ENCODE assay signal across 18 mouse cellular contexts in genomic region chr19:6105586-6105985, GRCm38 (mm10). TPM values are rescaled to one million over a fixed set of nuclear protein-coding genes. Genes with fewer than 3 reads are reported as not detected.
A peak's percentile ranks its signal among the peaks of the same experiment; 100 is the strongest.
DNase-seq lines count a peak whose midpoint lies in the region; ATAC-seq lines count a peak whose summit lies in the region.
"Had no signal": no experiment of that assay in that cellular context is flagged by ENCODE, and none has a peak within 500 bp of the region (broad histone marks: within the 10 kb centered on the region; RNA-seq: fewer than 3 reads in every experiment).

Naaladl1 (plus strand) TSS chr19:6105782.

- H3K4me1 ChIP-seq in hindbrain, embryonic 13.5 days (replicated peaks) = no peaks in the 10 kb centered on the region
- no peaks in the 10 kb centered on the region for H3K4me1 ChIP-seq in hindbrain, embryonic 12.5 days
- no peaks in the 10 kb centered on the region for H3K4me1 ChIP-seq in midbrain, embryonic 14.5 days (ENCODE audit: control insufficient read depth, insufficient read depth, low read length)
- H3K4me1 ChIP-seq in midbrain, embryonic 16.5 days (ENCODE audit: control insufficient read depth, insufficient read depth, low read length) = no peaks in the 10 kb centered on the region
- peaks cover 14% of the 10 kb centered on the region for H3K4me1 ChIP-seq in intestine, embryonic 16.5 days (ENCODE audit: control insufficient read depth, insufficient read depth, low read length)
- H3K4me1 ChIP-seq: embryonic facial prominence, embryonic 15.5 days; lung, embryonic 15.5 days; midbrain, embryonic 15.5 days; neural tube, embryonic 12.5 days had no signal

- H3K4me3 ChIP-seq in hindbrain, embryonic 13.5 days = no peak within 1 kb of the TSS
- no peak within 1 kb of the TSS for H3K4me3 ChIP-seq in hindbrain, embryonic 12.5 days
- H3K4me3 ChIP-seq in midbrain, embryonic 14.5 days (replicated peaks; ENCODE audit: low read depth, low read length) = no peak within 1 kb of the TSS
- no peak within 1 kb of the TSS for H3K4me3 ChIP-seq in midbrain, embryonic 16.5 days (ENCODE audit: low read depth, low read length)
- peak within 1 kb of the TSS; percentile 44 for H3K4me3 ChIP-seq in intestine, embryonic 16.5 days (ENCODE audit: low read length)
- H3K4me3 ChIP-seq: embryonic facial prominence, embryonic 15.5 days; forebrain, embryonic 10.5 days; heart, embryonic 10.5 days; lung, embryonic 15.5 days; midbrain, embryonic 15.5 days; neural tube, embryonic 12.5 days had no signal

- 82% methylated on average over 7 of the region's 7 CpGs for WGBS in hindbrain, embryonic 13.5 days
- WGBS in hindbrain, embryonic 12.5 days = 86% methylated on average over 7 of the region's 7 CpGs
- WGBS in midbrain, embryonic 14.5 days = 86% methylated on average over 7 of the region's 7 CpGs
- WGBS in midbrain, embryonic 16.5 days = 88% methylated on average over 7 of the region's 7 CpGs
- 68% methylated on average over 7 of the region's 7 CpGs for whole genome bisulfite sequencing in intestine, embryonic 16.5 days

- no peaks in the 10 kb centered on the region for H3K27me3 ChIP-seq in hindbrain, embryonic 13.5 days
- no peaks in the 10 kb centered on the region for H3K27me3 ChIP-seq in hindbrain, embryonic 12.5 days
- no peaks in the 10 kb centered on the region for H3K27me3 ChIP-seq in midbrain, embryonic 14.5 days (ENCODE audit: control insufficient read depth, insufficient read depth, low read length)
- no peaks in the 10 kb centered on the region for H3K27me3 ChIP-seq in midbrain, embryonic 16.5 days (ENCODE audit: control insufficient read depth, insufficient read depth, low read depth, low read length)
- no peaks in the 10 kb centered on the region for H3K27me3 ChIP-seq in intestine, embryonic 16.5 days (replicated peaks; ENCODE audit: control insufficient read depth, insufficient read depth, low read length)
- H3K27me3 ChIP-seq: embryonic facial prominence, embryonic 15.5 days; lung, embryonic 15.5 days; midbrain, embryonic 15.5 days; neural tube, embryonic 12.5 days had no signal

- no peaks in the 10 kb centered on the region for H3K9me3 ChIP-seq in hindbrain, embryonic 13.5 days
- H3K9me3 ChIP-seq in hindbrain, embryonic 12.5 days (replicated peaks) = no peaks in the 10 kb centered on the region
- no peaks in the 10 kb centered on the region for H3K9me3 ChIP-seq in midbrain, embryonic 14.5 days (ENCODE audit: control insufficient read depth, low read length)
- no peaks in the 10 kb centered on the region for H3K9me3 ChIP-seq in midbrain, embryonic 16.5 days (replicated peaks; ENCODE audit: control insufficient read depth, low read length, poor library complexity, severe bottlenecking)
- no peaks in the 10 kb centered on the region for H3K9me3 ChIP-seq in intestine, embryonic 16.5 days (ENCODE audit: control insufficient read depth, low read length)
- H3K9me3 ChIP-seq: embryonic facial prominence, embryonic 15.5 days; forebrain, embryonic 10.5 days; heart, embryonic 10.5 days; lung, embryonic 15.5 days; midbrain, embryonic 15.5 days; neural tube, embryonic 12.5 days had no signal

- no peak within 1 kb of the TSS for H3K27ac ChIP-seq in hindbrain, embryonic 13.5 days
- no peak within 1 kb of the TSS for H3K27ac ChIP-seq in hindbrain, embryonic 12.5 days
- H3K27ac ChIP-seq in midbrain, embryonic 14.5 days (replicated peaks; ENCODE audit: low read depth, low read length) = no peak within 1 kb of the TSS
- no peak within 1 kb of the TSS for H3K27ac ChIP-seq in midbrain, embryonic 16.5 days (ENCODE audit: low read length)
- H3K27ac ChIP-seq in intestine, embryonic 16.5 days (ENCODE audit: low read length) = peak within 1 kb of the TSS; percentile 78
- H3K27ac ChIP-seq: embryonic facial prominence, embryonic 15.5 days; forebrain, embryonic 10.5 days; heart, embryonic 10.5 days; lung, embryonic 15.5 days; midbrain, embryonic 15.5 days; neural tube, embryonic 12.5 days had no signal

- H3K4me2 ChIP-seq in hindbrain, embryonic 13.5 days = no peak within 1 kb of the TSS
- no peak within 1 kb of the TSS for H3K4me2 ChIP-seq in hindbrain, embryonic 12.5 days (replicated peaks)
- H3K4me2 ChIP-seq in midbrain, embryonic 14.5 days (ENCODE audit: low read length) = no peak within 1 kb of the TSS
- H3K4me2 ChIP-seq in midbrain, embryonic 16.5 days (ENCODE audit: low read length) = no peak within 1 kb of the TSS
- peak within 1 kb of the TSS; percentile 19 for H3K4me2 ChIP-seq in intestine, embryonic 16.5 days (ENCODE audit: low read depth, low read length)
- H3K4me2 ChIP-seq: embryonic facial prominence, embryonic 15.5 days; lung, embryonic 15.5 days; midbrain, embryonic 15.5 days; neural tube, embryonic 12.5 days had no signal

- 0 out of 2 replicates have a peak within 1 kb of the TSS, but pooled peaks have one; percentile 29 for H3K9ac ChIP-seq in hindbrain, embryonic 13.5 days
- no peak within 1 kb of the TSS for H3K9ac ChIP-seq in hindbrain, embryonic 12.5 days
- 0 out of 2 replicates have a peak within 1 kb of the TSS, but pooled peaks have one; percentile 9 for H3K9ac ChIP-seq in midbrain, embryonic 14.5 days (replicated peaks; ENCODE audit: low read length)
- no peak within 1 kb of the TSS for H3K9ac ChIP-seq in midbrain, embryonic 16.5 days (ENCODE audit: low read depth, low read length)
- H3K9ac ChIP-seq in intestine, embryonic 16.5 days (ENCODE audit: low read depth, low read length) = peak within 1 kb of the TSS; percentile 60
- H3K9ac ChIP-seq: embryonic facial prominence, embryonic 15.5 days; lung, embryonic 15.5 days; midbrain, embryonic 15.5 days; neural tube, embryonic 12.5 days had no signal

- H3K36me3 ChIP-seq in hindbrain, embryonic 13.5 days = no peaks in the 10 kb centered on the region
- H3K36me3 ChIP-seq in hindbrain, embryonic 12.5 days = no peaks in the 10 kb centered on the region
- H3K36me3 ChIP-seq in midbrain, embryonic 14.5 days (ENCODE audit: control insufficient read depth, insufficient read depth, low read length) = no peaks in the 10 kb centered on the region
- no peaks in the 10 kb centered on the region for H3K36me3 ChIP-seq in midbrain, embryonic 16.5 days (ENCODE audit: control insufficient read depth, insufficient read depth, low read length)
- no peaks in the 10 kb centered on the region for H3K36me3 ChIP-seq in intestine, embryonic 16.5 days (ENCODE audit: control insufficient read depth, insufficient read depth, low read length)
- H3K36me3 ChIP-seq: embryonic facial prominence, embryonic 15.5 days; heart, embryonic 10.5 days; lung, embryonic 15.5 days; midbrain, embryonic 15.5 days; neural tube, embryonic 12.5 days had no signal

- DNase-seq in midbrain, embryonic 14.5 days = no peak
- DNase-seq in left cerebral cortex, adult 9 months (ENCODE audit: low spot score in 2 of 2) = no peak
- no peak for DNase-seq in cerebellum, adult 18-20 months
- DNase-seq: adrenal gland, postnatal 36 days; cerebellum, adult 9-10 months; gastrocnemius, postnatal 14 days; right cerebral cortex, postnatal 14 days; thymus, postnatal 25 days had no signal

- ATAC-seq in hindbrain, embryonic 13.5 days (ENCODE audit: low FRiP score) = no peak
- no peak for ATAC-seq in hindbrain, embryonic 12.5 days (ENCODE audit: low FRiP score)
- ATAC-seq in midbrain, embryonic 14.5 days (ENCODE audit: low FRiP score, low TSS enrichment) = no peak
- ATAC-seq in midbrain, embryonic 16.5 days = no peak
- ATAC-seq in intestine, embryonic 16.5 days = peak; percentile 63
- ATAC-seq: midbrain, embryonic 15.5 days had no signal

RNA-seq across cellular contexts. Expression of gene Naaladl1, which starts in this region (rescaled TPM):
- polyA plus RNA-seq in hindbrain, embryonic 13.5 days (2015; fragmentation: Nextera tagmentation; extraction: Ambion mirVana) = 0.27 and 0.30 TPM in 2 replicates
- polyA plus RNA-seq in hindbrain, embryonic 12.5 days (2016; fragmentation: Nextera tagmentation; extraction: Ambion mirVana) = 0.54 and 0.70 TPM in 2 replicates
- 0.31 and 0.49 TPM in 2 replicates for polyA plus RNA-seq in midbrain, embryonic 14.5 days (2014; fragmentation: Nextera tagmentation; extraction: Ambion mirVana)
- polyA plus RNA-seq in midbrain, embryonic 16.5 days (2015; fragmentation: Nextera tagmentation; extraction: Ambion mirVana) = 0.25 and 0.26 TPM in 2 replicates
- 71.9 and 102 TPM in 2 replicates for polyA plus RNA-seq in intestine, embryonic 16.5 days (2015; fragmentation: Nextera tagmentation; extraction: Ambion mirVana)

Comparison
In these comparisons a context has a peak if more than half of its experiments do, and no peak if none do; other contexts are left out.
1. RNA of gene Naaladl1 (polyA plus RNA-seq): 71.9 to 102 TPM in intestine, embryonic 16.5 days; 0.54 to 0.70 TPM in hindbrain, embryonic 12.5 days, 0.31 to 0.49 TPM in midbrain, embryonic 14.5 days, 0.27 to 0.30 TPM in hindbrain, embryonic 13.5 days and 0.25 to 0.26 TPM in midbrain, embryonic 16.5 days; every median in the first group is over 10 times any median in the second.
2. H3K9ac ChIP-seq: peak in hindbrain, embryonic 13.5 days (single experiment), midbrain, embryonic 14.5 days (single experiment) and intestine, embryonic 16.5 days (single experiment); none in hindbrain, embryonic 12.5 days (single experiment) and midbrain, embryonic 16.5 days (single experiment).